Mouse (Mus musculus): Measurements from ENCODE around the gene Cd300lb. TPM values are rescaled to one million over a fixed set of nuclear protein-coding genes. Genes with fewer than 3 reads are reported as not detected.

Cd300lb gene
- polyA plus RNA-seq, 1 experiment from 2014 or later = not detected

- Histone ChIP-seq H3K4me1 (ENCODE audit: control insufficient read depth, insufficient read depth, low read depth, low read length) (no peaks in the 10 kb centered on the region), H3K27me3 (replicated peaks; ENCODE audit: control insufficient read depth, insufficient read depth, low read length) (no peaks in the 10 kb centered on the region), H3K27ac (ENCODE audit: low read depth, low read length) (no peak overlapping the region), H3K9me3 (ENCODE audit: control insufficient read depth, low read length) (no peaks in the 10 kb centered on the region), H3K9ac (ENCODE audit: low read depth, low read length) (no peak overlapping the region), H3K36me3 (ENCODE audit: control insufficient read depth, insufficient read depth, low read length) (no peaks in the 10 kb centered on the region), H3K4me2 (ENCODE audit: low read length) (no peak overlapping the region), H3K4me3 (ENCODE audit: low read length) (no peak overlapping the region)
- 87% methylated on average over 3 of the region's 3 CpGs for WGBS
- no peak for ATAC-seq
Measured at GRCm38 (mm10) chr11:114896085-114896484, 38.1 kb downstream of the Cd300lb start.

- Histone ChIP-seq H3K36me3 (ENCODE audit: control insufficient read depth, insufficient read depth, low read length) (no peaks in the 10 kb centered on the region), H3K4me3 (ENCODE audit: low read length) (no peak overlapping the region), H3K27ac (ENCODE audit: low read depth, low read length) (no peak overlapping the region), H3K9ac (ENCODE audit: low read depth, low read length) (no peak overlapping the region), H3K9me3 (ENCODE audit: control insufficient read depth, low read length) (no peaks in the 10 kb centered on the region), H3K27me3 (replicated peaks; ENCODE audit: control insufficient read depth, insufficient read depth, low read length) (no peaks in the 10 kb centered on the region), H3K4me1 (ENCODE audit: control insufficient read depth, insufficient read depth, low read depth, low read length) (no peaks in the 10 kb centered on the region), H3K4me2 (ENCODE audit: low read length) (no peak overlapping the region)
- ATAC-seq = no peak
- 48% methylated on average over 5 of the region's 5 CpGs for WGBS
Measured at GRCm38 (mm10) chr11:114890542-114890941, 43.6 kb downstream of the Cd300lb start.

GRCm38 (mm10) chr11:114889991-114890518 lies 44.1 kb downstream of the Cd300lb start, which contains the start of gene Cd300a:
TSS of gene Cd300a (plus strand) at chr11:114890041.
- no peak within 1 kb of the TSS for H3K27ac ChIP-seq (ENCODE audit: low read depth, low read length)
- H3K4me2 ChIP-seq (ENCODE audit: low read length) = no peak within 1 kb of the TSS
- H3K4me1 ChIP-seq (ENCODE audit: control insufficient read depth, insufficient read depth, low read depth, low read length) = no peaks in the 10 kb centered on the region
- no peak within 1 kb of the TSS for H3K9ac ChIP-seq (ENCODE audit: low read depth, low read length)
- no peak within 1 kb of the TSS for H3K4me3 ChIP-seq (ENCODE audit: low read length)
- no peaks in the 10 kb centered on the region for H3K9me3 ChIP-seq (ENCODE audit: control insufficient read depth, low read length)
- ATAC-seq = no peak
- no peaks in the 10 kb centered on the region for H3K36me3 ChIP-seq (ENCODE audit: control insufficient read depth, insufficient read depth, low read length)
- no peaks in the 10 kb centered on the region for H3K27me3 ChIP-seq (replicated peaks; ENCODE audit: control insufficient read depth, insufficient read depth, low read length)
- 45% methylated on average over 18 of the region's 18 CpGs for WGBS

- no peak for ATAC-seq
Measured at GRCm38 (mm10) chr11:114884380-114885100, 49.6 kb downstream of the Cd300lb start.

GRCm38 (mm10) chr11:114883251-114883789 lies 50.9 kb downstream of the Cd300lb start:
- H3K9me3 ChIP-seq (ENCODE audit: control insufficient read depth, low read length) = no peaks in the 10 kb centered on the region
- no peaks in the 10 kb centered on the region for H3K4me1 ChIP-seq (ENCODE audit: control insufficient read depth, insufficient read depth, low read depth, low read length)
- H3K27ac ChIP-seq (ENCODE audit: low read depth, low read length) = no peak overlapping the region
- no peaks in the 10 kb centered on the region for H3K36me3 ChIP-seq (ENCODE audit: control insufficient read depth, insufficient read depth, low read length)
- no peak overlapping the region for H3K4me3 ChIP-seq (ENCODE audit: low read length)
- 94% methylated on average over 4 of the region's 4 CpGs for WGBS
- H3K4me2 ChIP-seq (ENCODE audit: low read length) = no peak overlapping the region
- H3K27me3 ChIP-seq (replicated peaks; ENCODE audit: control insufficient read depth, insufficient read depth, low read length) = no peaks in the 10 kb centered on the region
- ATAC-seq = no peak
- no peak overlapping the region for H3K9ac ChIP-seq (ENCODE audit: low read depth, low read length)

More at GRCm38 (mm10) chr11:114884380-114885100, 49.6 kb downstream of the Cd300lb start:
- Histone ChIP-seq H3K36me3 (ENCODE audit: control insufficient read depth, insufficient read depth, low read length) (no peaks in the 10 kb centered on the region), H3K9ac (ENCODE audit: low read depth, low read length) (no peak overlapping the region), H3K4me1 (ENCODE audit: control insufficient read depth, insufficient read depth, low read depth, low read length) (no peaks in the 10 kb centered on the region), H3K4me3 (ENCODE audit: low read length) (no peak overlapping the region), H3K27me3 (replicated peaks; ENCODE audit: control insufficient read depth, insufficient read depth, low read length) (no peaks in the 10 kb centered on the region), H3K9me3 (ENCODE audit: control insufficient read depth, low read length) (no peaks in the 10 kb centered on the region), H3K4me2 (ENCODE audit: low read length) (no peak overlapping the region), H3K27ac (ENCODE audit: low read depth, low read length) (no peak overlapping the region)
- WGBS = 69% methylated on average over 4 of the region's 4 CpGs

GRCm38 (mm10) chr11:114880589-114880988 lies 53.6 kb downstream of the Cd300lb start:
- no peak overlapping the region for H3K4me3 ChIP-seq (ENCODE audit: low read length)
- no peak for ATAC-seq
- no peak overlapping the region for H3K27ac ChIP-seq (ENCODE audit: low read depth, low read length)
- H3K9me3 ChIP-seq (ENCODE audit: control insufficient read depth, low read length) = no peaks in the 10 kb centered on the region
- 0% methylated on average over 1 of the region's 1 CpGs for WGBS
- no peaks in the 10 kb centered on the region for H3K4me1 ChIP-seq (ENCODE audit: control insufficient read depth, insufficient read depth, low read depth, low read length)
- no peak overlapping the region for H3K9ac ChIP-seq (ENCODE audit: low read depth, low read length)
- no peaks in the 10 kb centered on the region for H3K27me3 ChIP-seq (replicated peaks; ENCODE audit: control insufficient read depth, insufficient read depth, low read length)
- H3K36me3 ChIP-seq (ENCODE audit: control insufficient read depth, insufficient read depth, low read length) = no peaks in the 10 kb centered on the region
- no peak overlapping the region for H3K4me2 ChIP-seq (ENCODE audit: low read length)

- no peak for ATAC-seq
- Histone ChIP-seq H3K27ac (ENCODE audit: low read depth, low read length) (no peak overlapping the region), H3K9me3 (ENCODE audit: control insufficient read depth, low read length) (no peaks in the 10 kb centered on the region), H3K36me3 (ENCODE audit: control insufficient read depth, insufficient read depth, low read length) (no peaks in the 10 kb centered on the region), H3K4me1 (ENCODE audit: control insufficient read depth, insufficient read depth, low read depth, low read length) (no peaks in the 10 kb centered on the region), H3K4me3 (ENCODE audit: low read length) (no peak overlapping the region), H3K27me3 (replicated peaks; ENCODE audit: control insufficient read depth, insufficient read depth, low read length) (no peaks in the 10 kb centered on the region), H3K4me2 (ENCODE audit: low read length) (no peak overlapping the region), H3K9ac (ENCODE audit: low read depth, low read length) (no peak overlapping the region)
Measured at GRCm38 (mm10) chr11:114880185-114880584, 54.0 kb downstream of the Cd300lb start.

- no peak overlapping the region for H3K27ac ChIP-seq (ENCODE audit: low read depth, low read length)
- no peak for ATAC-seq
- no peaks in the 10 kb centered on the region for H3K36me3 ChIP-seq (ENCODE audit: control insufficient read depth, insufficient read depth, low read length)
- no peak overlapping the region for H3K4me2 ChIP-seq (ENCODE audit: low read length)
- H3K4me1 ChIP-seq (ENCODE audit: control insufficient read depth, insufficient read depth, low read depth, low read length) = no peaks in the 10 kb centered on the region
- WGBS = 79% methylated on average over 2 of the region's 2 CpGs
- no peaks in the 10 kb centered on the region for H3K27me3 ChIP-seq (replicated peaks; ENCODE audit: control insufficient read depth, insufficient read depth, low read length)
- H3K9me3 ChIP-seq (ENCODE audit: control insufficient read depth, low read length) = no peaks in the 10 kb centered on the region
- H3K9ac ChIP-seq (ENCODE audit: low read depth, low read length) = no peak overlapping the region
- no peak overlapping the region for H3K4me3 ChIP-seq (ENCODE audit: low read length)
Measured at GRCm38 (mm10) chr11:114879666-114880065, 54.5 kb downstream of the Cd300lb start.

- H3K9me3 ChIP-seq (ENCODE audit: control insufficient read depth, low read length) = no peaks in the 10 kb centered on the region
- no peak overlapping the region for H3K27ac ChIP-seq (ENCODE audit: low read depth, low read length)
- 70% methylated on average over 3 of the region's 3 CpGs for WGBS
- no peaks in the 10 kb centered on the region for H3K27me3 ChIP-seq (replicated peaks; ENCODE audit: control insufficient read depth, insufficient read depth, low read length)
- no peak for ATAC-seq
- no peak overlapping the region for H3K9ac ChIP-seq (ENCODE audit: low read depth, low read length)
- H3K4me1 ChIP-seq (ENCODE audit: control insufficient read depth, insufficient read depth, low read depth, low read length) = peaks cover 3% of the 10 kb centered on the region
- H3K4me3 ChIP-seq (ENCODE audit: low read length) = no peak overlapping the region
- H3K36me3 ChIP-seq (ENCODE audit: control insufficient read depth, insufficient read depth, low read length) = no peaks in the 10 kb centered on the region
- no peak overlapping the region for H3K4me2 ChIP-seq (ENCODE audit: low read length)
Measured at GRCm38 (mm10) chr11:114877145-114877544, 57.0 kb downstream of the Cd300lb start.

Data from hindbrain, embryonic 16.5 days (tissue).